Mouse (Mus musculus) frontal cortex, postnatal 36 days (tissue): ENCODE measurements around the gene Atp2a1.
A peak's percentile ranks its signal among the peaks of the same experiment; 100 is the strongest.

Experiments
- DNase-seq, 2 experiments: peaks; one replicate each; pipeline ENCODE4 v3.0.0; 2022; ENCODE audit warnings: low spot score in 2 of 2

Gene Atp2a1

DNA sequence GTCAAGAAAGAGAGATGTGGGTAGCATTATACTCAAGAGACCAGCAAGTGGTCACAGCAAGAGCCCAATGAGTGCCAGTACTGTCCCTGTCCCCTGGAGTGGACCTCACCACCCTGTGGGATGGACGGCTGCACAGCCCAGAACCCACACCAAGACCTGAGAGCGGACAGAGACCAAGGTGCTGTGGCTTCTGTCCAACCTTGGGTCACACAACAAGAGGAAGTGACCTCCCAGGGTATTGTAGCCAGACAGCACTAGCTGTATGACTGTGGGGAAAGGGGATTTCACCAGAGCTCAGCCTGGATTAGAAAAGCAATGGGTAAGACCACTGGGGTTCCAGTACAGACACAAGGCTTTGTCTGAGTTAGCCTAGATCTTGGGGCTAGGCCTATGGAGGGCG lies 10.7 kb downstream of the Atp2a1 start:
- no peak for DNase-seq

DNA sequence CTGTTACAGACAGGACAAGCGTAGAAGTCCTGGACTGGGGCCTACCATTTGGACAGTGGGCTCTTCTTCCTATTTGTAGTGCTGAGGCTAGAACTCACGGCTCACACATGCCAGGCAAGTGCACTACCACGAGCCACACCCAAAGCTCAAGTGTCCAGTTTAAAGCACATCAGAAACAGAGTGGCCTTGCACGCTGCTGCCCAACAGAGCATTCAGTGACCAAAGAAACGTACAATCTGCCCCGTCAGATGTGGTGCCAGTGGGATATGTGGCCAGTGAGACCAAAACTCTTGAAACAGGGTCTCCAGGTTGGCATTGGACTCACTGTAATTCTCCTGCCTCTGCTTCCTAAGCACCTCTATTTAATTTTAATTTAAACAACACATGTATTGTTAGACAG lies 12.3 kb downstream of the Atp2a1 start:
- no peak for DNase-seq

DNA sequence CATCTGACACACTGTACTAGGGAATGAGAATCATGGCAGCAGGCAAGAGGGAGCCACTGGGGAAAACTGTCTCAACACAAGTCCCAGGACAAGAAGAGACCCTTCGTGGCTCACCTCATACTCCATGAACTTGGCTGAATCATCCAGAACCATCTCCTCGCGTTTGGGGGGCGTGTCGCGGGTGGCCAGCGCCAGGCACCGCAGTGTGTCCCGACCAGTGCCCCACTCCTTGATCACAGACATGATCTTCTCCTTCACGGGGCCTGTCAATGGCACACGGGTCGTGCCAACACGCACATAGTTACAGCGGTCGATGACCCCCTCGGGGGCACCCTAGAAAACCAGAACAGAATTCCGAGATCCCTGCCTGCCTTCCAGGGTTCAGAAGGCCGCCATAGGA lies 12.9 kb downstream of the Atp2a1 start:
- no peak for DNase-seq

DNA sequence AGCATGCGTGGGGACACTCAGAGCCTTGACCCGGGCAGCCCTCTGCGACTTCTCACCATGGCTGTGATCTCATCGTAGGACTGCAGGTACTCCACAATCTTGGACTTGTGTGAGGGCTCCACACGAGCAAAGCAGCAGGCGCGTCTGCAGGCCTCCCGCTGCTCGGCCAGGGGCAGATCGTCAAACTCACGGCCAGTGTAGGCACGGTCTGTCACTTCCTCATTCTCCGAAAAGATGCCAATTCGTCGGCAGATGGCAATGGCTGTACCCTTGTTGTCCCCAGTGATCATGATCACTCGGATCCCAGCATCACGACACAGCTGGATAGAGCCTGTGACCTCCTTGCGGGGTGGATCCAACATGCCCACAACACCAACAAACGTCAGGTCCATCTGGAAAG lies 14.4 kb downstream of the Atp2a1 start:
- no peak for DNase-seq

DNA sequence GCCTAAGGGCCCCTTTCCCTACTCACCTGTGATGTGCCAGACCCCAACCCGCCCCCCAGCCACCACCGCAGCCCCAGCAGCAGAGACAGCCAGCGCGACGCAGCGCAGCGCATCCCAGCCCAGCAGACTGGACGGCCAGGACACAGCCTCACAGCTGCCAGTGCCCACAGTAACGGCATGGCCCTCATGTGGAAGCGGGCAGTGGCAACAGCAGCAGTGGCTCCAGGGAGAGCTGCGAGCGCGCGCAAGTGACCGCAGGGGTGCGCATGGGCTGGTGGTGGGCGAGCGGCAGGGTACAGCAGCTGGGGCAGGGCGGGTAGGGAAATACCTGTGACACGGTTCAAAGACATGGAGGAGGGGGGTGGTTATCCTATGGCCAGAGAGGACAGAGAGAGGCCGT lies 16.7 kb downstream of the Atp2a1 start:
- no peak for DNase-seq

DNA sequence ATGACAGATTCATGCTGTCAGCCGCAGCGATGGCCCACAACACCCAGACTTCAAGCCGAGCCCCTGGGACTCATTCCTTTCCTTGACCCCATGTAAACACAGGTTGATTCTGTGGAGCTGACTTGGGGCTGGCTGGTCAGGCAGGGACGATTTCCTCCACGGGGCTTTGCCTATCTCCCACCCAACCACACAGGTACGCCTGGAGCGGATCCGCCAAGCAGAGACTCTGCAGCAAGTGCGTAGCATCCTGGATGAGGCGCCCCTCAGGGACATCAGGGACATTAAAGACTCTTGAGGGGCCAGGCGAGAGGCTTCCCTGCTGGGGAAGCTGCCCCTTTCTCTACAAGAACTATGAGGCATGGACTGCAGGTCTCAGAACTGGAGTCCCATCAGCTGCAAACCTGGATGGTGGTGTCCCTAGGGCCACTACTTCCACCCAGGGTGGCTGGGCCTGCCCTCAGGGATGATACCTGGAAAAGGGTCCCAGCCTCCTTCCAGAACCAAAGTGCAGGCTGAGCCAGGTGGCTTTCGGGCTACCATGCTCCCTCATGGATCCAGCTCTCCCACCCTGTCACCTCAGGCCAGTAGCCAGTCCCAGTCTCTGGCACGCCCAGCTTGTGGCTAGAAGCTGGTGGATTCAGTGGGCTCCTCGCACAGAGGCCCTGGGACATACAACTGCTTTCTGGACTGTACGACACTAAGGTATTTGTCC lies 17.6 kb downstream of the Atp2a1 start:
- DNase-seq, result no peak

DNA sequence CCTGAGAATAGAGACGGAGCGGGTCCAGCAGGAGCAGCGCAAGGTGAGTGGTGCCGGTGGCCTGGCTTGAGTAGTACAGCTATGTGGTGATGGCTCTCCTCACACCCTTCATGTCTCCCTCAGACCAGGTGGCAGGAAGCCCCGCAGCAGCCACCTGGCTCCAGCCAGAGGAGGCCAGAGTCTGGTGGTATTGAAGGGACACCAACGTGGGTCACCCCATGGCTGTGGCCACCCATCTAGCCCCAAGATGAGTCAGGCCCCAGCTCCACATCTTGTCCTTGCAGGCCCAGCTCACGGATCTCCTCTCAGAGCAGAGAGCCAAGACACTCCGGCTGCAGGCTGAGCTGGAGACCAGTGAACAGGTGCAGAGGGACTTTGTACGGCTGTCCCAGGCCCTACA lies 18.4 kb downstream of the Atp2a1 start:
- DNase-seq, result no peak

DNA sequence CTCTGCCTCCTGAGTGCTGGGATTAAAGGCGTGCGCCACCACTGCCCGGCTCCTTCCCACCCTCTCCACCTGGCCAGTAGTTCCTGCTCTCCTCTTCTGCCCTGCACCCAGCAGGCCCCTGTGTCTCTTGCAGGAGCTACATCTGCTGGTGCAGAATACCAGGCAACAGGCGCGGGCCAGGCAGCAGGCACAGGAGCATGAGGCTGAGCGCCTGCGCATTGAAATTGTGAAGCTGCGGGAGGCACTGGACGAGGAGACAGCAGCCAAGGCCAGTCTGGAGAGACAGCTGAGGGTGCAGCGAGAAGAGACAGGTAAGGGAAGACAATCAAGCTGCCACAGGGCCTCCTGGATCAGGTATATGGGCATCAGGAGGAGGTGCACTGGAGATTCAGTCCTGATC lies 18.9 kb downstream of the Atp2a1 start:
- no peak for DNase-seq

DNA sequence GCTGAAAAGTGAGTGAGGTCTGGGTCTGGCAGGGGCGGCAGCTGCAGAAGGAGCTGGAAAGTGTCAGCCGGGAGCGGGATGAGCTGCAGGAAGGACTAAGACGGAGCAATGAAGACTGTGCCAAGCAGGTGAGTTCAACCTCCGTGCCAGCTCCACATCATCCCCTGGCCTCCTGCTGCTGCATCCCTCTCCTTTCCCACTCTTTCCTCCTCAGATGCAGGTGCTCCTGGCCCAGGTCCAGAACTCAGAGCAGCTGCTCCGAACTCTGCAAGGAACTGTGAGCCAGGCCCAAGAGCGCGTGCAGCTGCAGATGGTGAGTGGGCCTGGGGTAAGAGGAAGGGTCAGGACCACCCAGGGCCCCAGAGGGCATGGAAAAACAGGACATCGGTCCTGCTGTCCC lies 22.8 kb downstream of the Atp2a1 start:
- DNase-seq, result no peak

DNA sequence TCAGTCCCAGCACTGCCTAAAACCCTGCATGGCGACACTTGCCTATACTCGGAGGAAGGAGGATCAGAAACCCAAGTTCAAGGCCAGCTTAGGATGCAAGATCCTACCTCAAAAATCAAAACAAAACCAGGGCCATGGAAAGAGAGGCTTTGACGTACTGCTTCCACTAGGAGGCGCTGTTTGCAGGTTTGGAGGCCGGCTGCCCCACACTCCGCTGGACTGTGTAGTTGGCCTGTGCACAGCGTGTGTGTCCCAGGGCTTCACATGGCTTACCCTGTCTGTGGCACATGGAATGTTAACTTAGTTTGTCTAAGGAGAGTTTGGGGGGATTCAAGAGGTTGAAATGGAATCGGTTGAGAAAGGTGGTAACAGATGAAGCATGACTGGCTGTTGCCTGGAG lies 26.1 kb downstream of the Atp2a1 start:
- peak; percentile 10 to 14 for DNase-seq

DNA sequence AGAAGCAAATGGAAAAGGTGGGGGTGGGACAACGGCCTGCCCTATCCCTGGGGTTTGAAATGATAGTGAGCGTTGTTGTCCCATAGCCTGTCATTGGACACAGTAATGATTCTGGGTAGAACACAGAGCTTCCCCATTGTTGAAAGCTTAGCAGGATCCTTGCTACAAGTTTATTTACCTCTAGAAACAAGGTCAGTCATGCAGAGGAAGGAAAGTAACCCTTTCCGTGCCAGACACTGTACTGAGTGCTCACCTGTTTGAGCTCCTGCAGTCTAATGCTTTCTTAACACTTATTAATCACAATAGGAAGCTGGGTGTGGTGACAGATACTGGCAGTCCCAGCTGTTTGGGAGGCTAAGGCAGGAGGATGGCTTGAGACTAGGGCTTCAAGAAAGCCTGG lies 27.1 kb downstream of the Atp2a1 start:
- no peak for DNase-seq

DNA sequence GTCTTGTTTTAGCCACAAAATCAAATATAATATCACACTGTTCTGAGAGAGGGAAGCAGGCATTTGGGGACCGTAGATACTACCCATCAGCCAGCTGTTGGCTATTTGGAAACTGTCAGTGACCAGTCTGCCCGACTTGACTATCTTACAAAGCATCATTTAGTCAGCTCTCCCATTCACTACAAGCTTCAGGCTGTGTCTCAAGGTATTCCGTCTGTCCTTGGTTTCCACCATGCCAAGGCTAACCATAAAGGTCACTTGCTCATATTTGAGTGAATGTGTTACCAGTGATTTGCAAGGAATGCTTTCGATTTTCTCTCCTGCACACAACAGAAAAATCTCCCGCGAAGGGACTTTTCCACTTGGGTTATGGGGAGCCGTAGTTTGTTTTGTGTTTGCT lies 28.2 kb downstream of the Atp2a1 start:
- DNase-seq, result no peak

DNA sequence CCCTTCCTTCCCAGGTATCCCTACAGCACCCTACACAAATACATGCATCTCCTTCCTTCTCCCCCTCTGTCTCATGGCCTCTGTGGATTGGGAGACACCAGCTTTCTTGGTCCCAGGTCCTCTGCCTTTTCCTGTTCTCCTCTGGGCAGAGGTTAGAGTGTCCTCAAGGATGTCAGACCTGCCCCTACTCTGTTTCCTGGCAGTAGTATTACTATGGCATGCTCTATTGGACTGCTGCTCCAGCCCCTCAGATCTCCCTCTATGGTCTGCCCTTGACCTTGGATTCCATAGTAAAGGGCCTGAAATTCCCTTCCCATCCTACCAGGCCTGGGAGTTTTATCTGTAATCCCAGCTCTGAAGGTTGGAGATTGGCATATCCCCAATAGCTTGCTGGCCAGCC lies 32.7 kb downstream of the Atp2a1 start:
- no peak for DNase-seq

DNA sequence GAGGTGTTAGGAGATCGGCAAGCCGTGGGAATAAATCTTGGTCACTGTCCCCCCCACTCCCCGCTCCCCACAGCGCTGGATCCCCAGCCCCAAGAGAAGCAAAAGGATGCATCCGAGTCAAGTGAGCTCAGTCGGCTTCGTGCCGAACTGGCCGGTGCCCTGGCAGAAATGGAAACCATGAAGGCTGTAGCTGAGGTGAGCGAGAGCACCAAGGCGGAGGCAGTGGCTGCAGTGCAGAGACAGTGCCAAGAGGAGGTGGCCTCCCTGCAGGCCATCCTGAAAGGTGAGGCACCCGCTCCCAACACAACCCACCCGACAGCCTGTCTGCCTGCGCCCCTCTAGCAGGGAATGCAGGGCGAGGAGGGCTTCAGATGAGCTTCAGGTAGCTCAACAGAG lies 33.4 kb downstream of the Atp2a1 start:
- no peak for DNase-seq

DNA sequence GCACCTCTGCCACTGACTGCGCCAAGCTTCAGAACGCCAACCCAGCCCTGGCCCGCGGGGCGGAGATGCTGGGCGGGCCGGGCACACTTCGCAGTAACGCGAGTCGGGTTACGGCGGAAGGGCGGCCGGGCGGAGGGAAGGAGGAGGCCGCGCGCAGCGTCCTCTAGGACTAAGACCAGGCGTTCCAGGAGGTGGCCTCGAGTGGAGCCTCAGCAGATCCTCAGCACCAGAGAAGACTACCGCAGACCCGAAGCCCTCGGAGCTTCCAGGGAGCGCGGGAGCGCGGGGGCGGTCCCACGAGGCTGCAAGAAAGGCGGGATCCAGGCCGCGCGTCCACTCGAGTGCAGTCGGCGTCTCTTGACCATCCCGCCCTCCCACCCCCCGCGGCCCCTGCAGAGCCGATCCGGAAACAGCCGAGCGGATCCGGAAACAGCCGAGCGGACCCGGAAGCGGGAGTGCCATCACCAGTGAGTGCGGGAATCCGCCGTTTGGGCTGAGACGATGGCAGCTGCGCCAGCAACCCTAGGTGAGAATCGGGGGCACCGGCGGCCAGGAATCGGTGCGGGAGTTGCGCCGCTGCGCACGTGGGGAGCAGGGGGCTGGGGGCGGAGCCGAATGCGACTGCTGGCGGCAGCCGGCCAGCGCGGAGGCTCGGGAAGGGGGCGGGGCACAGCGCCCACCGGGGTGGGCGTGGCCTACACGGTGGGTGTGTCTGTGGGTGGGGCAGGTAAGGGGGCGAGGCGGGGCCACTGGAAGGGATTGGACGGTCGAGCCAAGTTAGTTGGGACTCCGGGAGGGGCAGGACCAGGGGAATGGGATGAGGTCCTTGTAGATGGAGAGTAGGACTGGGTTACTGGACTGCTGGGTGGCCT lies 34.0 kb downstream of the Atp2a1 start, which contains the start of gene Rabep2:
Gene Rabep2, plus strand, starts transcription at position 129 of the 872 bp plus-strand sequence.
- peak; percentile 94 to 95 for DNase-seq

DNA sequence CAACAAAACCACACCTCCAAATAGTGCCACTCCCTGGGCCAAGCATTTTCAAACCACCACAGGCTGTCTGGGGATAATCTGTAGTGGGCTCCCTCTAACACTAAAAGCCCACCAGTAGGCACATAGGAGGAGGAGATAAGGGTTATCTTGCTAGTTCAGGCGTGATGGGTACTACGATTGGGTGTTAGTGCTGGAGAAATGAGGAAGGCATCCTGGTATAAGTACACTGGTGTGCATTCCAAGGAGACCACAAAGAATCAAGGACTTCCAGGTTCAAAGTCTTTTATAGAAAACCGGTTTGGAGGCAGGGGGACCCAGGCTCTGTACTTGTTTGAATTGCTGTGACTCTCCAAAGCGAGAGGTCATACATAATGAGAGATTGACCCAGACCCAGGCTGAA lies 34.8 kb downstream of the Atp2a1 start:
- no peak for DNase-seq

DNA sequence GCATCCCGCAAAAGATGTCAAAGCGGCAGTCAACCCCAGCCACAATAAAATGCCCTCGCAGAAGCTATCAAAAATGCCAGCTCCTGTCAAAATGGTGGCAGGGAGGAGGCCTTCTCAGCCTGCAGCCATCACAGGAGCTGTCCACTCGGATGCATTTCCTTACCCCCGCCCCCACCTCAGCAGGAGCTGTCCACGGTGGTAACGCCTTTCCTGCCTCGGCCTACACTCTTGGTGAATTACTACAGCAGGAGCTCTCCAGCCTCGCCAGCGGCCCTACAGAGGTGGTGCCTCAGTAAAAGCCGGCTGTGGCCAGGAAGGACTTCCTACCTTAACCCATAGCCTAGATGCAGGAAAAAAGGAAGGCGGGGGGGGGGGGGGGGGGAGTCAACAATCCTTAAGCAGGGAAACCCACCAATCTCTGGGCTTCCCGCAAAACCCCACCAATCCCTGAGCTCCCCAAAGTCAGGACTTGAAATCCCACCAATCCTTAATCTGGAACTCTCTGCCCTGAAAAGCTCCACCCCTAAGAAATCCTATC lies 35.5 kb downstream of the Atp2a1 start:
- DNase-seq, result no peak

DNA sequence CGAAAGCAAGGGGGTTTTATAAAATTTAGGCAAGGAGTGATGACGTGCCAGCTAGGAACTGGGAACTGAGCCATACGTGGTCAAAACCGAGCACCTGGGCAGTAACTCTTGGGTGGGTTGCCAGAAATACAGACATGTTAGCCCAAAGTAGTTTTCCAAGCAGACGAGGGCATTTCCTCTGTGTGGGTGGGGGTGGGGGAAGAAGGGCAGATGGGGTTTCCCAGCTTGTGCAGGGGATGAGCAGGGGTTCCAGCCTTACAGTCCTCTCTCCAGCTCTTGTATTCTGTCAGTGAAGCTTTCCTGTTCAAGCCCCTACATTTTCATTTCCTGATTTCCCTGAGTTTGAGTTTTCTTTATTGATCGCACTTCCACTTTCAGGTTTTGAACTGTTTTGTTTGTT lies 38.7 kb downstream of the Atp2a1 start:
- no peak for DNase-seq

DNA sequence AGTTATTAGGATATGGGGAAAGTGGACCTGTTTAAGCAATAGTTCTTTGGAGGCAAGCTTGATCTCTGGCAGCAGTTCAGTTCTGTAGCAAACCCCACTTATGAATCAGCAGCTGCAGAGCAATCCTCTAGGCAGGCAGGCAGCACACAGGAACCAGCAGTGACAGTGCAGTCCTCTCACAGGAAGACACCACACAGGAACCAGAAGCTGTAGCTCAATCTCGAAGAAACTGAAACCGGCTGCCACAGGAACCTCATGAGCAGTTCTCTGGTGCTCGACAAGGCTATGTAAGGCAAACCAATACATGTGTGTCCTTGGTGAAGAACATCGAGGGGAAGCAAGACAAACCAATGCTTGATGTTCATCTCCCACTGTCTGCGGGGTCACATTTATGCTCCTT lies 41.2 kb downstream of the Atp2a1 start:
- DNase-seq, result no peak

DNA sequence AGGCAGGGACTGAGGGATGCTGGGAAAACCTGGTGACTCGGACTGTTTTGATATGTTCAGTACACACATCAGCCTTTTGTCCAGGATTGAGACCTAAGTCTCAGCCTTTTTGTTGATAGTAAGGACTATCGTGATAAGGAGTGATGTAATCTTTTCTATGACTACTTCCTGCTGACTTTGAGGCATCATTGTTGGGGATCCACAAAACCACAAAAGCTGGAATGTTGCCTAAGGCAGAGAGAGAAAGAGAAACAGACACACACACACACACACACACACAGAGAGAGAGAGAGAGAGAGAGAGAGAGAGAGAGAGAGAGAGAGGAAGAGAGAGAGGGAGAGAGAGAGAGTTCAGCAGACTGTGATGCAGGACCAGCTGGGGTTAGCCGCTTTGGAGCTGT lies 44.4 kb downstream of the Atp2a1 start:
- DNase-seq, result no peak

DNA sequence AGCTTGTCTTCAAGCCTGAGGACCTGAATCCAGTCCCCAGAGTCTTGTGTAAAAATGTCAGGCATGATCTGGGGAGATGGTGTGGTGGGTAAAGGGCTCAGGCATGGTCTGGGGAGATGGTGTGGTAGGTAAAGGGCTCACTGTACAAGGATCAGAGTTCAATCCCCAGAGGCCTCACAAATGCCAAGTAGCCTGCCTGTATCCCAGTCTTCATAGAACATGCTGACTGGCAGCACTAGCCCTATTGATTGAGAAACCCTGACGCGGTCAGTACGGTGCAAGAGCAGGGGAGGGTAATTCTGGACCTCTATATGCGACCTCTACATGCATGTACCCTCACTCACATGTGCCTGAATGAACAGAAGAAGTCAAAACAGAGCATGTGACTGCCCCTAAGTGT lies 45.3 kb downstream of the Atp2a1 start:
- DNase-seq, result no peak

DNA sequence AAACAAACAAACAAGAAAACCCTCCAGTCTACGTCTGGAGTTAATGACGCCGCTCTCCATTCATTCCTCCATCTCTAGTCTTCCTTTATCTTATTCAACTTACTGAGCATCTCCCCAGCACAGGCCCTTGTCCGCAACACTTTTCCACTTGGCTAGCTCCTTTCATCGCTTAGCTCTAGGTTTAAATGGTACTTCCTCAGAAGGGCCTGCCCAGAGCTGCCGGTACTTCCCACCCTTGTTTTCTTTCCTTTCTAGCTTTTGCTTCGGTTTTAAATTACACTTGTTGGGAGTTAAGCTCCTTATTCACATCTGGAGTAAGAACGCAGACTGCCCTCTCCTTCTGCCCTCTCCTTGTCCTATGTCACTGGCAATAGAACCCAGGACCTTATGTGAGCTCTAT lies 45.9 kb downstream of the Atp2a1 start:
- no peak for DNase-seq

DNA sequence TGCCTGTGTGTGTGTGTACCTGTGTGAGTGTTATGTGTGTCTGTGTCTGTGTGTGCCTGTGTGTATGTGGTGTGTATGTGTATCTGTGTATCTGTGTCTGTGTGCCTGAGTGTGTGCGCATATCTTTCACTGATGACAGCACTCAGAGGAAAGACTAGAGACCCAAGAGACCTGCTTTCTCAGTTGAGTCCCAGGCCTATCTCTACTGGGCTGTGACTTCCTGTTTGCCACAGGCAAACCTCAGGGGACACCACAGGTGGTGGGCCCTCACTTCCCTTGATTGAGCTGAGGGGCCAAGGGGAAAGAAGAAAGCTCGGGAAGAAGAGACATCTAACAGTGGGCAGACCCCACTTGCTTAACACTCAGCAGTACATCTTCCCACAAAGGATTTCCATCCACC lies 46.3 kb downstream of the Atp2a1 start:
- no peak for DNase-seq
